Mouse (Mus musculus): Measurements from ENCODE around the gene Gm10570.
A peak's percentile ranks its signal among the peaks of the same experiment; 100 is the strongest.

DNA sequence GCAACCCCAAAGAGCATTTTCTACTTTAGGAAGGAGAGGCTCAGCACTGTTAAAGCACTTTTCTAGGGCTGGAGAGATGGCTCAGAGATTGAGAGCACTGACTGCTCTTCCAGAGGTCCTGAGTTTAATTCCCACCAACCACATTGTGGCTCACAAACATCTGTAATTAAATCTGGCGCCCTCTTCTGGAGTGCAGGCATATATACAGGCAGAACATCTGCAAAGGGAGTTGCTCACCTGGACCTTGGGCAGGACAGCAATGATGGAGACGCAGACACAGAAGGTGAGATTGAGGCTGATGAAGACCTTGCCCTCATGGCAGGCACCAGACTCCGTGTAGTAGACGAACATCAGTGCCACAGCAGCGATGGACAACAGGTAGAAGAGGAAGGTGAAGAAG is 48.1 kb downstream of the Gm10570 start:
- TF ChIP-seq CTCF (conservative IDR thresholded peaks at IDR 0.05; ENCODE audit: insufficient read depth, insufficient read length, low read depth, low read length) (peak; percentile 42; the same call in 1 of the 2 replicates), POLR2A (IDR thresholded peaks at IDR 0.05; ENCODE audit: low read depth, low read length) (no peak)

Measured in kidney, adult 2 months (tissue).